Mouse (Mus musculus) lung, postnatal 10 days (tissue): Measurements from ENCODE around the gene Abhd16b.

Experiments used
- DNase-seq: peaks from one replicate; pipeline ENCODE4 v3.0.0; 2021

Gene Abhd16b

DNA sequence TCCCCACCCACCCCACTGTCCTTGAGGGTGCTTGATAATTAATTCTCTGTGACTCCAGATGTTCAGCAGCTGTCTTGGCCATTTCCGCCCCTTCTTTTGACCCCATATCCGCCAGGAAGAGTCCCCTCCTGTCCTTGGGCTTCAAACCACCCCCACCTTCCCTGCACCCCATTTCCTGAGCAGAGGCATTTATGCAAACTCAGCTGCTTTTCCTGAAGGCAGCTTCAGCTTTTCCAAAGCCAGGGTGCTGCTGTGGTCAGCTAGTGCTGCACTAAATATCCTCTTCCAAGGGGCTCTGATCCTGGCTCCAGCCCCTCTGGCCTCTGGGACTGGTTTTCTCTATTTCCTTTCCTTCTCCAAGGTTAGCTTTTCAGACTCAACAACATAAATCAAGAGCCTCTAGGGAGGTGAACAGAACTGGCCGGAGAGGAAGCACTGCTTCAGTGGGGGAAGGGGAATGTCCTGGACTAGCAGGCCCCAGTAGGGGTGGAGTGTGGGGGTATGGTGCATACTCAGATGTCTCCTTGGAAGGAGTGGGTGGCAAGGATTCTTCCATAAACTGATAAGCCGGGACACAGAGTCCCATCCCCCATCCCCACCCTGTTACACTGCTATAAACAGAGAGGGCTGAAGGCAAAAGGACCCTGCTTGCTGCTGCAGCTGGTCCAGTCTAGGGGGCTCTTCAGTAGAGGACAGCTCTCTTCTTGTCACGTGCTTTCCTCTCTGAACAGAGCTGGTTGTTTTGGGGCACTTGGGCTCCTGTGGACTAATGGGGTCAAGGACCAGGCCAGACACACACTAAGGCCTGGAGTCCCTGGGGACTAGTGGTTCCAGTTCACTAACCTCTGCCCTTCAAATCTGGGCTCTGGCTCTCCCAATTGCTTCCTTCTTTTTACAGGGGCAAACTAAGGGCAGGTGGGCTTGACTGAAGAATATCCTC lies 5.4 kb upstream of the Abhd16b start:
- DNase-seq = peak; percentile 77

DNA sequence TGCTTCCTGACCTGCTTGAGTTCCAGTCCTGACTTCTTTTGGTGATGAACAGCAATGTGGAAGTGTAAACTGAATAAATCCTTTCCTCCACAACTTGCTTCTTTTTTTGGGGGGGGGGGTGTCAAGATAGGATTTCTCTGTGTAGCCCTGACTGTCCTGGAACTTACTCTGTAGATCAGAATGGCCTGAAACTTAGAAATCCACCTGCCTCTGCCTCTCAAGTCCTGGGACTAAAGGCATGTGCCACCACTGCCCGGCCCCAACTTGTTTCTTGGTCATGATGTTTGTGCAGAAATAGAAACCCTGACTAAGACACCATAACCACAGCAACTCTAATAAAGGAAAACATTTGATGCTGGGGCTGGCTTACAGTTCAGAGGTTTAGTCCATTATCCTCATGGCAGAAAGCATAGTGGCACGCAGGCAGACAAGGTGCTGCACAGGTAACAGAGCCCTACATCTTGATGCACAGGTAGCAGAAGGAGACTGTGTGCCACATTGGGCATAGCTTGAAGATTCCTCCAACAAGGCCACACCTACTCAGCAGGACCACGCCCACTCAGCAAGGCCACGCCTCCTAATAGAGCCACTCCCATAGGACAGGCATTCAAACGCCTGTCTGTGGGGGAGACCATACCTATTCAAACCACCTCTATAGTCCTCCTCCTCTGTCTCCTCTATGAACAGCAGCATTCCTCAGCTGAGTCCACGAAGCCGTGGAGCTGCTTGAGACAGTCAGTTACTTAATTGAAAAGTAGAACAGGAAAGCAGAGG lies 1.4 kb upstream of the Abhd16b start:
- DNase-seq = peak; percentile 59

DNA sequence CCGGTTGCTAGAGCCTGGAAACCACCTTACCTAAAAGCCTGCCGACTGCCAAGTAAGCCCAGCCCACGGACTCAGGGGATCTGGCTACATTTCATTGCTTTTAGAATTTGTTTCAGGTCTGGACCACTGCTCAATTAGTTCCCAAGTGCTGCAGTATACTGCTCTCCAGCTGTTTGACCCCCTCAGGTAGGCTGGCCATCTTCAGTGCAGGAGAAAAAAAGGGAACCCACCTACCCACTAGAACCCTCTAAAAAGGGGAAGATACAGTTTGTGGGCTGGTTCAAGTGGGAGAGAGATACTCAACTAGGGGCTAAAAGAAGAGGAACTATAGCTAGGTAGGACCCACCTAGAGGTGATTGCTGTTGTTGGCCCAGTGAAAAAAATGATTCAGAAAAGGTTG lies 800 bp upstream of the Abhd16b start:
- no peak for DNase-seq

DNA sequence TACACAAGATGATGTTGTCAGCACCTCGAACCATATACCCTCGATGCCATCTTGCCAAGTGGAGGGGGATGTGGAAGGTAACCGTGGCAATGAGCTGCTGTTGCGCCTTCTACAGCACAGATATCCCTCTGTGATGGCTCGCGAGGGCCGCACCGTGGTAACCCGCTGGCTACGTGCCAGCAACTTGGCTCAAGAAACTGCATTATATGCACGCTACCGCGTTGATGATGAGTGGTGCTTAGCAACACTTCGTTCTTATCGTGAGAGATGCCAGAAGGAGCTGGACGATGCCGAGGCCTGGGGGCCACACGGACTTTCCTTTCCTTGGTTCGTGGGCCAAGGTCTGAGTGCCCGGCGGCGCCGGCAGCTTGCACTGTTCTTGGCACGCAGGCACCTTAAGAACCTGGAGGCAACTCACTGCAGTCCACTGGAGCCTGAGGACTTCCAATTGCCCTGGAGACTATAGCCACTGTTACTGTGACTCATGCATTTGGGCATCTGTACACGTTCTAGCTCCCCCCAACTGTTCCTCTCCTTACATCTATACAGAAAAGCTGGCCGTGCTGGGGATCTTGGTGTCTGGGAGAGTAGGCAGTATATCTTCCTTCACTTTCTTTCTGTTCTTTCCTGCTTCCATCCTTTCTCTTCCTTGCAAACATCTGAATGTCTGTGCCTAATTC lies 1.4 kb downstream of the Abhd16b start:
- DNase-seq = no peak

DNA sequence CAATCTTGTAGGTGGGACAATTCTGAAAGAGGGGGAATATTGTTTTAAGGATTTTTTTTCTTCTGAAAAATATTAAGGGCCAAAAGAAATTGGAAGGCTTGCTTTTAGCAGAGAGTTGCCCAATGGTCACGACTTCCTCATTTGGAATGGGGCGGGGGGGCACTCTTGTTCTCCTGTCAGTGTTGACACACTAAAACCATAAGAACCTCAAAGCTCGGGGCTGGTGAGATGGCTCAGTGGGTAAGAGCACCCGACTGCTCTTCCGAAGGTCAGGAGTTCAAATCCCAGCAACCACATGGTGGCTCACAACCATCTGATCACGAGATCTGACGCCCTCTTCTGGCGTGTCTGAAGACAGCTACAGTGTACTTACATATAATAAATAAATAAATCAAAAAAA lies 2.8 kb downstream of the Abhd16b start:
- peak; percentile 11 for DNase-seq

DNA sequence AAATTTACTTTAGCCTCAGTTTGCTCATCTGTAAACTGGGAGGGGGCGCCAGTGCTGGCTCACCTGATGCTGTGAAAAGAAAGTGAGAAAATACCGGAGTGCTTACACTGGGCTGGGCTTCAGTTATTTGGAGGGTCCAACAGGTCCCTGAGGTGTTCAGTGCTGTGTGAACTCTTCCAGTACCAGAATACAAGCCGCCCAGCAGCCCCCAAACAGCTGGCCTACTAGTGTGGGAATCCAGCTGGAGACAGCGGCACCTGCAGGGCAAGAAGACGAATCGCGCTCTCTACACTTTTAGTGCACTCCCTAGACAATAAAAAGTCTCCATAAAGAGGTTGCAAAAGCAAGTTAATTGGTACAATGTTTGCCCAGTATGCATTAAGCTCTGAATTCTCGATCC lies 3.3 kb downstream of the Abhd16b start:
- DNase-seq = peak; percentile 84

DNA sequence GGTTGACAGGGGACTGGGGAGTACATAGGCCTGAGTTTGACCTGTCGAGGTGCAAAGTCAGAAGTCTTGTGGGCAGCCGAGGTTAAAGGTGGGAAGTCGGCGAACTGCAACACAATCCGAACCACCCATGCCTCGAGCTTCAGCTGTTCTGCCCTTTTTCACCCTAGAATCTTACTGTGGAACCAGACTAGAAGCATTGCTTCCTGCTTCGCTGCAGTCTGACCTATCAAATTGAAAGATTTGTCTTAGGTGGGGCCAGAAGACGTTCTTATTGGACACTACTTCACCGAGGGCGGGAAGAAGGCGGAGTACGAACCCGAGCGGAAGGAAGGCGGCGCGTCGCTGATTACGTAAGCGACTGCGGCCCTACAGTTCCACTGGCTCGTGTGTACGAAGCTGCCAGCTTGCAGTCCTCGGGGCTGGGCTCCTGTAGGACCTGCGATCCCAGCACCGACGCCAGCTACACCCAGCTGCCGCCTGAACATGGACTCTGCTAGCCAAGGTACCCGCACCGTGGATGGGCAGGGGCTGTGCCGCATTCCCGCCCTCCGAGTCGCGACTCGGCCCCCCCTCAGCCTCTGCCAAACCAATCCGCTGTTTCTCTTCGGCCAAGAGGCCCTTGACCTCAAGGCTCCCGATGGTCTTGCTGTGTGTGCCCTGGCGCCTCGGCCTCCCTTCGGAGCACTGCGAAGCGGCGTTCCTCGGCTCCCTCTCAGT lies 4.0 kb downstream of the Abhd16b start, which contains the start of gene Tpd52l2:
Tpd52l2 (plus strand) TSS at position 312 of the 717 bp plus-strand sequence.
- DNase-seq = peak; percentile 97

DNA sequence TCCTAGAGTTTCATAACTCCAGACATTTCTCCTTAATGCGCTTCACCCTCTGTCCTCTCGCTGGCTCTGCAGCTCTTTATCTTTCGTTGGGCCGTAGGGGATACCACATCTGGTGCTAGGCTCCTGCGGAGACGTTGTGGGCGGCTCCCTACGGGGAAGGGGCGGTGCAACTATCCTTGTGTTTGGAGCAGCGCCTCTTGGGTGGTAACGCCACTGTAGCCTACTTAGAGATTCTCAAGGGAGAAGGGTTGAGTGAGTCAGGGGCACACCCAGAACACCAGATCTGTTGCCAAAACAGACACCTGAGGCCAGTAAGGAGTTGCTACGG lies 4.5 kb downstream of the Abhd16b start:
- peak; percentile 85 for DNase-seq

DNA sequence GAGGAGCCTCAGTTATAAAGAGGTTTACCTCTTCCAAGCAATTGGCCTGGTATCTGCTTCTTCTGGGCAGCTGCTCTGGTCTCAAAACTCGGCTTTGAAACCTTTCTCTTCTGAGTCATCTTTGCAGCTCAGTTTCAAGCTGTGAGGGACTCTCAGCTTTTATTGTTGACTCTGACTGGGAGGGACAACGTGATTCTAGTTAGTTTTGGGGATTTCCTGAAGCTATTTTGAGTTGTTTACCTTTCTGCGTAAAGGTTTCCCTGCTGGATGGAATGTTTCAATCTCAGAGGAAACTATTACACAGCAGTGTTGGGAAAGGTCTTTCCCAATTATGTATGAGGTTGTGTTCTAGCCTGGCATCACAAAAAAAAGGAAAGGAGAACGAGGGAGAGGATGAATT lies 5.6 kb downstream of the Abhd16b start:
- no peak for DNase-seq

DNA sequence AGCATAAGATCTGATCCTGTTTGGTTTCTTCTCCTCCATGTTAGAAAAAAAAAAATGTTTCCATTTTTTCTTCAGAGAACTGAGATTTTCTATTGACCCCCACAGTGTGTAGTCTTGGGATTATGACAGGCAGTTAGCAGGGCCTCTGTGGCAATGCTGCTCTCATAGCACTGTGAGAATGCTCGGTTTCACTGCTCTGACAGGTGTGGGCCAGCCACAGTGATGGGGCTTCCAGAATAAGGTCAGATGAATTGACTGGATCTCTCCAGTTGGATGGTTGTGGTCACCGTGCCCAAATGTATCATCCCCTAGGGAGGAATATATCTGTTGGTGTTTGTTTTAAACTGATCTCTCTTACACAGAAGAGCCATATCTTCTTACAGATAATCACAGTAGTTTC lies 16.2 kb downstream of the Abhd16b start:
- DNase-seq = no peak

DNA sequence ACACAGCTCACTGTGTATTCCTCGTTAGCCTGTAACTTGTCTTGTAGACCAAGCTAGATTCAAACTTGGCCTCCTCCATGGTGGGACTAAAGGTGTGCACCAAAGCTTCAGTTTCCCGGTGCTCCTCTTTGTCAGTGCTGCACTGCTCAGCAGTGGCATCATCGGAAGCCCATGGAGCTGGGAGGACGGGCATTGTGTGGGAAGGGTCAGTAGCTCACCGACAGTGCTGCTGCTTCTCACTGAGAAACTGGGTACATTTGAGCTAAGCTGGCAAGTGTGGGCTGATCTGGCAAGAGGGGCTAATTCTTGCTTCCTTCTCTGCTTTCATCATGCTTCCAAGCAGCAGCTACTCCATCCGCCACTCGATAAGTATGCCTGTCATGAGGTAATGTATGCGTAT lies 18.2 kb downstream of the Abhd16b start:
- DNase-seq = no peak

DNA sequence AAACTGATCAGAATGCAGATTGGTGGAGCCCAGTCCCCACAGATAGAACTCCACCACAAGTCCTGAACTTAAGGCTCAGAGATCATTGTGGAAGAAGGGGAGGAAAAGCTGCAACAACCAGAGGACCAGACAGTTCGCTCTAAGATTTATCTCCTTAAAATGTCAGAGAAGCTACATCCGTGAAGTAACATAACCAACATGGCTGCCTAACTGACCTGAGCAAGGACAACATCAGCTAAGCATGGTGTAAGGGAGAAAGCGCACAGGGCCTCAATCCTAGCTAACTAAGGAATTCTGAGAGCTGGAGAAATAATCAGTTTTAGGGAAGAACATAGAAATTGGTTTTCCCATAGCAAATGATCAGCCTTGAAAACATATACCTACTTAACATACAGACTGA lies 26.2 kb downstream of the Abhd16b start:
- DNase-seq = no peak

DNA sequence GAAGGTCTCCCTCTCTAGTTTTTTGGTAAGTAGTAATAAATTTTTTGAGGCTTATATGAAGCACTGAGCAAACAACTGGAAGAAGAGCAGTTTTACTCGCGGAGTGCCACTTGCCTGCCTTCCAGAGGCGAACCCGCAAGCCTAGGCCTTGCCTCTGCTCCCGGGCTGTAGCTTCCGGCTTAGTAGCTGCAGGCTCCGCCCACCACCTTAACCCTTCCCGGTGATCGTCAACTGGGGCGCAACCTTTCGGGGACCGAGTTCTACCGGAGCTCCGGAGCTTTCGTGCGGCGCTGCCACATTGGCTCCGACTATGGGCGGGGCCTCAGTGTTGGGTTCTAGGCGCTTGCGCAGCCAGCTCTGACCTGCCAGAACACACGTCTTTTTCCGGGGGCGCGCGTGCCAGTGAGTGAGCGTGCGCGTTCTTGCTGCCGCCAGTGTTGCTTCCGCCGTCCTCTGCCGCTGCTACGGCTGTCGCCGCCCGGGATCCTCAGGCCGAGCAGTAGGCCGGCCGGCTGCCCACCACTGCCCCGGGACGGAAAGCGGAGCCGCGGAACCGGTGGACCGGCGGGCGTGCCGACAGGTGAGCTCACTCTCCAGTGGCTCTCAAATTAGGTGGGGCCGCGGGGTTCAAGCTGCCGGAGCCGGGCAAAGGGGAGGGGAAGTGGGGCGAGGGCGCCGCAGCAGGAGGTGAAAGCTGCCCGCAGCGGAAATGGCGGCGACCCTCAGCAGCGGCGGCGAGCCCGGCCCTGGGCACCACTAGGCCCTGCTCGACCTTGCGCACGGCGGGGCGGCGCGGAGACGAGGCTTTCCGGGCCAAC lies 27.3 kb downstream of the Abhd16b start, which contains the start of gene Dnajc5:
Dnajc5 (plus strand) TSS at position 368 of the 818 bp plus-strand sequence.
- DNase-seq = peak; percentile 99

DNA sequence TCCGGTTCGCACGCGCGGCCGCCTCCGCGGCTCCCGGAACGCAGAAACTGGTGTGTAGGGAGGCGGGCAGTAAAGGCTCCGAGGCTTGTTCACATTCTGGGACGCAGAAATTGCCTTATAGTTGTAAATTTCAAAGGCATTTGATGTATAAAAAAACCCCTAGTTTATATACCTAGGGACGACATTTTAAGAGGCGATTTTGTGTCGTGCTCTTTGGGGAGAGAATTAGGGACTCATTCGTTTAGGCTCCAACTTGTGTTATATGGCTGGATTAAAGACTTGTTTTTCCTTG lies 27.9 kb downstream of the Abhd16b start:
- no peak for DNase-seq

DNA sequence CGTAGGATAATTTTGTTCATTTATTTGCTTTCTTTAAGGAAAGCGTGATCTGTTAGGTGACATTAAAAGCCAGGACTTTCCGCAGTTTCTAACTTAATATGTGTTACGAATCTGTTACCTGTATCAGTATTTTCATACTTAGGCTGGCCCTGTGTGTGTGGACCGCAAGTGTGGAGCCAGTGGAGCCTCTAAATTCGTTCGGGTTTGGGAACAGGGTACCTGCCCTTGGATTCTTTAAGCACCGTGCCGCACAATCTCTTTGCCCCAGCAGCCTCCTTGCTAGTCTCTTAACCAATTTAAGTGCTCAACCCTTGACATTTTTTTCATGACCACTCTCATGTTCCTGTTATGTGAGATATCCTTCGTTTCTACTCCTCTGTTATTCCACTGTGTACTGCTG lies 28.5 kb downstream of the Abhd16b start:
- DNase-seq = peak; percentile 6

DNA sequence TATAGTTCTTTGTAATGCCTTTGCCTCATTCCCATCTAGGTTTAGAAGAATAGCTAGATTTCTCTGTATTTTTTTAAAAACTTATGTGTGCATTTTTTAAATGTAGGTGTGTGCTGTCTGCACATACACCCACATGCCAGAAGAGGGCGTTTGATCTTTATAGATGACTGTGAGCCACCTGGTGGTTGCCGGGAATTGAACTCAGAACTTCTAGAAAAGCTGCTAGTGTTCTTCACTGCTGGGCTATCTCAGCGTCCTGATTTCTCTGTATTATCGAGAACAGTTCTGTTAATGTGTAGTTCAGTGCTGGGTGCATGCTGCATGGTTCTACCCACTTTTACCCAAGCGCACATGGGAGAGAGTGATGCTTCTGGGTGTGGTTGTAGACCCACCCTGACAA lies 29.8 kb downstream of the Abhd16b start:
- peak; percentile 42 for DNase-seq

DNA sequence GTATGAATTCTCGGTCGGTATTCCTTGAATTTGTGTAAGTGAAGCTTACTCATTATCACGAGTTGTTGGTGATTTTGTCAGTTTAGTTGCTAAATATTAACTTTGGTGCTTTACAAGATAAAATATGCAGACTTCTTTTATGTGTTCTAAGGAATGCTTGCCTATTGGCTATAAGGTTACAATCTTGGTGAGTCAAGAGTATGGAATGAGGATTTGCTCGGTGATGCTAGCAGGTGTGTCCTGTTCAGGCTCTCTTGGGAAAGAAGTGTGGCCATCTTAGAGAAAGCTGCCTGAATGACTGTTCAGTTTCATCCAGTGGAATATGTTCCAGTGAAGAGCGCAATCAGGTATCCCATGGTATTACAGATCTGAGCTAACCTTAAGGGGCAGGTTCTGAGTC lies 32.5 kb downstream of the Abhd16b start:
- DNase-seq = no peak

DNA sequence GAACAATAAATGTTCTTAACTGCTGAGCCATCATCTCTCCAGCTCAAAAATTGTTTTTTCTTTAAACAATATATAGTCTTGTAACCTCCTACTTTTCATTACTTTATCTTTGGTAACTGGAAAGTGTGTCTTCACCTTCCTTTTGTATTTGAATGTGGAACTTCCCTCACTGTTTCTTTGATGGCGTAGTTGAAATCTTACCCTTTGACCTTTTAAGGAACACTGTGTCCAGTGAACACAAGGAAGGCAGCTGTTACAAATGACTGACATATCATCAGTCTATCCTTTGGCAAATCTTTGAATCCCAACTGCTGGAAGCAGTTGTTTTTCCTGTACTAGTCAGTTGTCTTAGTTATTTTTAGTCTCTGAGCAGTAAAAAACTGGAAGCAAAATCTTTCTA lies 36.1 kb downstream of the Abhd16b start:
- no peak for DNase-seq

DNA sequence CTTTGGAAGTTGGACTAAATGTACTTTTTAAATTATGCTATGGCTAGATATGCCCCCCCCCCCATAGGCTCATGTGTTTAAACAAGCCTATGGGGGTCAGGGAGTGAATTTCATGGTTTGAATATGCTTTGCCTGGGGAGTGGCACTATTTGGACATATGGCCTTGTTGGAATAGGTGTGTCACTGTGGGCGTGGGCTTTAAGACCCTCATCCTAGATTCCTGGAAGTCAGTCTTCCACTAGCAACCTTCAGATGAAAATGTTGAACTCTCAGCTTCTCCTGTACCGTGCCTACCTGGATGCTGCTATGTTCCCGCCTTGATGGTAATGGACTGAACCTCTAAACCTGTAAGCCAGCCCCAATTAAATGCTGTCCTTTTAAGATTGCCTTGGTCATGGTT lies 39.6 kb downstream of the Abhd16b start:
- no peak for DNase-seq

DNA sequence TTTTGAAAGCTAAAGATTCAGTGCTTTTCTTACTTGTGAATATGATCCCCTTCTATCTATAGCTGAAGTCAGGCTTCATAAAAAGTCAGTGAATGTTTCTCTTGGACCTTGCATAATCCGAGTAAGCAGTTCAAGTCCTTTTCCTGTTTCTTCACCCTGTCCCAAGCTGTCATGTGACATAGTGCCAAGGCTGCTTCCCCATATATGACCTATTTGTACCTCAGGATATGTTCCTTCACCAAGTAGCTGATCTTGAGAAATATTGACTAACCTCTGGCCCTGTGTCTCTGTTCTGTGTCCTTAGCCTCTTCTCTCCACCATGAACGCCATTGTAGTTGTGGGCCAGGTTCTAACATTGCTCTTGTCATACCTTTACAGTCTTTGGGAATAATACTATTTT lies 43.4 kb downstream of the Abhd16b start:
- DNase-seq = no peak

DNA sequence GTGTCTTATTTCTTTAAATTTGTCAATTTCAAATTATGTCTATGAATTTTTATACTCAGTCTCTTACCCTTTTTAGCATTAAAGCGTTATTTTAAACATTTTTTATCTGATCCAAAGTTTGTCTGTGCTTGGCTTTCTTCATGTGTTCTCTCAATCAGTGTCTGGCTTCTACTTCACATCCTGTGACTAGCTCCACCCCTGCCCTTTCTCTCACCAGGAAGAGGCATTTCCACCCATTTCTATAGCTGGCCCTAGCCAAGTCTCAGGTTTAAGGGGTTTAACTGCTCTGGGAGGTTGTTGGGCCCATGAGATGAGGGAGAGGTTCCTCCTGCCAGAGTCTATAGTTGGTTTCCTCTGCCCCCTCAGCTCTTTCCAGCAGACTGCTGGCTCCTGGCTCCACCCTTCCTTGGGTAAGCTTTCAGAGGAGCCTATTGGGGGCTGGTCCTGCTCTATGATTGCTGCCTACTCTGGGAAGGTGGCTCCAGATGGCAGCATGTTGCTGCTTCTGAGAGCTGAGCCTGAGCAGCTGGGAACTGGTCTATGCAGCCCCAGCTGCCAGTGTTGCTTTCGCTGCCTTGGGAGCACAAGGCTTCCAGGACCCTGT lies 44.5 kb downstream of the Abhd16b start:
- peak; percentile 66 for DNase-seq
